Mouse (Mus musculus): ENCODE results near the gene Mex3b. TPM values are rescaled to one million over a fixed set of nuclear protein-coding genes. Genes with fewer than 3 reads are reported as not detected.

Mex3b gene
- polyA plus RNA-seq, 1 experiment from 2014 or later: 35.0 TPM

DNA sequence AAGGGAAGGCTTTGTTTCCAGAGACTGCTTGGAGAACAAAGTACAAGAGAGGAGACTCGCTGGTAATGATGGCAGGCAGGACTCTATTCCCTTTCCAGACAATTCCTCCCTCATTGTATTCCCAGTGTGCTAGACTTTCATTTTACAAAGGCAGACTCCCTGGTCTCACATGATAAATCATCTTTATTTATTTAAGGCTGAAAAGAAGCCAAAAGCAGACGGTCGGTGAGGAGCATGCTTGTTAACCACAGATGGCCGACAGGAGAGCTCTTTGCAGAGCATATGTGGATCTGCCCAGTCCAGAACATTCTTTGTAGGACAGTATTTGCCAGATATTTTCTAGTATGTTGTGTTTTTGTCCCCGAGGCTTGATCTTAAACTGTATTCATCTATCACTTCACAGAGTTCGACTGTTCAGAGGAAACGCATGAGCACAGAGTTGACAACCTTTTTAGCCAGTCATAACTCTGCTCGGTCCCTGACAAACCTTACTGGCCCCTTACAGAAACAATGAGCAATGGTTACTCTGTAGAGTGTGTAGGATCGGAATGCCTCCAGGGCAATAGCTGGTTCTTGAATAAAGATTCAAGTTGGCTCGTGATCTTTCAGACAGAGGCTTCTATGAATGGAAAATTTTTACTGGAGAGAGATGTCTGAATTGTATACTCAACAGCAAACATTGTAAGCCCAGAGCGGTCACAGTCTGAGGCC lies 28.0 kb upstream of the Mex3b start:
- H3K9ac ChIP-seq: no peak overlapping the region
- no peaks in the 10 kb centered on the region for H3K9me3 ChIP-seq (ENCODE audit: control insufficient read depth, low read length)
- no peak for DNase-seq (ENCODE audit: low spot score)
- WGBS: 53% methylated on average over 11 of the region's 11 CpGs
- no peak for ATAC-seq (ENCODE audit: low FRiP score)
- H3K4me2 ChIP-seq (replicated peaks): no peak overlapping the region
- H3K27ac ChIP-seq: no peak overlapping the region
- H3K4me3 ChIP-seq (replicated peaks; ENCODE audit: low read length): no peak overlapping the region
- no peaks in the 10 kb centered on the region for H3K27me3 ChIP-seq (ENCODE audit: control insufficient read depth, insufficient read depth, low read length)
- no peaks in the 10 kb centered on the region; the same call in 1 of the 2 replicates for H3K4me1 ChIP-seq (replicated peaks; ENCODE audit: control insufficient read depth, insufficient read depth, low read length)
- no peaks in the 10 kb centered on the region for H3K36me3 ChIP-seq (replicated peaks; ENCODE audit: control insufficient read depth, insufficient read depth)

GRCm38 (mm10) chr7:82842222-82842920 lies 24.8 kb upstream of the Mex3b start:
- Histone ChIP-seq H3K9ac (no peak overlapping the region), H3K4me2 (replicated peaks) (no peak overlapping the region), H3K4me1 (replicated peaks; ENCODE audit: control insufficient read depth, insufficient read depth, low read length) (no peaks in the 10 kb centered on the region; the same call in 1 of the 2 replicates), H3K27me3 (ENCODE audit: control insufficient read depth, insufficient read depth, low read length) (no peaks in the 10 kb centered on the region), H3K9me3 (ENCODE audit: control insufficient read depth, low read length) (no peaks in the 10 kb centered on the region), H3K4me3 (replicated peaks; ENCODE audit: low read length) (no peak overlapping the region), H3K27ac (no peak overlapping the region), H3K36me3 (replicated peaks; ENCODE audit: control insufficient read depth, insufficient read depth) (no peaks in the 10 kb centered on the region)
- WGBS: 27% methylated on average over 10 of the region's 10 CpGs
- ATAC-seq (ENCODE audit: low FRiP score) (no peak), DNase-seq (ENCODE audit: low spot score) (no peak)

GRCm38 (mm10) chr7:82850756-82851155 lies 16.4 kb upstream of the Mex3b start:
- DNase-seq (ENCODE audit: low spot score): no peak
- Histone ChIP-seq H3K27ac (no peak overlapping the region), H3K4me3 (replicated peaks; ENCODE audit: low read length) (no peak overlapping the region), H3K4me1 (replicated peaks; ENCODE audit: control insufficient read depth, insufficient read depth, low read length) (peaks cover 8% of the 10 kb centered on the region), H3K27me3 (ENCODE audit: control insufficient read depth, insufficient read depth, low read length) (no peaks in the 10 kb centered on the region), H3K36me3 (replicated peaks; ENCODE audit: control insufficient read depth, insufficient read depth) (no peaks in the 10 kb centered on the region), H3K9me3 (ENCODE audit: control insufficient read depth, low read length) (no peaks in the 10 kb centered on the region), H3K4me2 (replicated peaks) (no peak overlapping the region), H3K9ac (no peak overlapping the region)
- no peak for ATAC-seq (ENCODE audit: low FRiP score)
- WGBS: 92% methylated on average over 3 of the region's 3 CpGs

DNA sequence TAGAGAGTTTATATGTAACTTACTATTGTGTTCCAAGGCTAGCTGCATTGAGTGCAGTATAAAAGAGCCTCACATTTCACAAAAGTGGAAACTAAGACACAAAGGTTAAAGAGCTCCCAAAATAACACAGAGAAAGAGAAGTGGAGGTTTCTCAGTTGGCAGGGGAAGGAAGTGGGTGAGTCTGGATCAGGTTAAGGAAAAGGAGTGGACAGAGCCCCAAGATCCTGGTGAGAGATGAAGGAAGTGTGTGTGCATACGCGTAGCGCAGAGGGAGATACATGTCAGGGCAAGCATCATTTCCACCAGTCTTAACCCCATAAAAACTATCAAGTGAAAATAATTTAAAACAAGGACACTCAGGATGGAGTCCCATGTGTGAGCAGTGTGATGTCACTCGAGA lies 15.5 kb upstream of the Mex3b start:
- ATAC-seq (ENCODE audit: low FRiP score): no peak
- Histone ChIP-seq H3K4me1 (replicated peaks; ENCODE audit: control insufficient read depth, insufficient read depth, low read length) (peaks cover 8% of the 10 kb centered on the region), H3K9me3 (ENCODE audit: control insufficient read depth, low read length) (no peaks in the 10 kb centered on the region), H3K27ac (no peak overlapping the region), H3K4me3 (replicated peaks; ENCODE audit: low read length) (no peak overlapping the region), H3K9ac (no peak overlapping the region), H3K4me2 (replicated peaks) (no peak overlapping the region), H3K27me3 (ENCODE audit: control insufficient read depth, insufficient read depth, low read length) (no peaks in the 10 kb centered on the region), H3K36me3 (replicated peaks; ENCODE audit: control insufficient read depth, insufficient read depth) (no peaks in the 10 kb centered on the region)
- DNase-seq (ENCODE audit: low spot score): no peak
- 93% methylated on average over 4 of the region's 4 CpGs for WGBS

DNA sequence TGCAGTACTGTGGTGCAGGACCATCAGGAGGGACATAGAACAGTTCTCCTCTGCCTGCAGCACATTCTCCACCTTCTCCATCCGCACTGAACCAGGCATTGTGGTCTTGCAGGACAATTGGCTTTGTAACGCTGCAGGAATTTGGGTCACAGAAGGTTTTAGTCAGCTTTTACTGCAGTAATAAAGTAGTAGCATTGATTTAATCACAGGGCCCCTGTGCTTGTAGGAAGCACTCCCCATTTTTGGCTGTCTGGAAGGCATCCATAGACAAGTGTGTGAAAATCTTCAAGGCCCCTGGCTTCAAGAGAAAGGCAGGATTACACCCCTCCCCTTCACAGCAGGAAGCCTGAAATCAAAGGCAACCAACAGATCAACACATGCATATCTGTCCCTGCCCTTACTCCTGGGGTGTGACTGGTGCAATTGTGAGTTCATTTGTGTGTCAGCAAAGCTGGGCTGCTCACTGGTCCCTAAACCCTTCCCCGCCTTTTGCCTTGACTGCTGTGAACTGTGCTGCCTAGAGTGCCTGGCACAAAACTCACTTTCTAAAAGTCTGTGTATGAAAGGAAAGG lies 12.9 kb upstream of the Mex3b start:
- 30% methylated on average over 3 of the region's 3 CpGs for WGBS
- Histone ChIP-seq H3K4me3 (replicated peaks; ENCODE audit: low read length) (no peak overlapping the region), H3K9ac (no peak overlapping the region), H3K27ac (no peak overlapping the region), H3K4me1 (replicated peaks; ENCODE audit: control insufficient read depth, insufficient read depth, low read length) (peaks cover 8% of the 10 kb centered on the region), H3K4me2 (replicated peaks) (no peak overlapping the region), H3K27me3 (ENCODE audit: control insufficient read depth, insufficient read depth, low read length) (no peaks in the 10 kb centered on the region), H3K36me3 (replicated peaks; ENCODE audit: control insufficient read depth, insufficient read depth) (no peaks in the 10 kb centered on the region), H3K9me3 (ENCODE audit: control insufficient read depth, low read length) (no peaks in the 10 kb centered on the region)
- DNase-seq (ENCODE audit: low spot score) (no peak), ATAC-seq (ENCODE audit: low FRiP score) (no peak)

GRCm38 (mm10) chr7:82858611-82859010 lies 8.5 kb upstream of the Mex3b start:
- WGBS: 45% methylated on average over 4 of the region's 4 CpGs
- Histone ChIP-seq H3K4me1 (replicated peaks; ENCODE audit: control insufficient read depth, insufficient read depth, low read length) (peaks cover 13% of the 10 kb centered on the region), H3K4me3 (replicated peaks; ENCODE audit: low read length) (no peak overlapping the region), H3K27ac (no peak overlapping the region), H3K4me2 (replicated peaks) (no peak overlapping the region), H3K27me3 (ENCODE audit: control insufficient read depth, insufficient read depth, low read length) (no peaks in the 10 kb centered on the region), H3K36me3 (replicated peaks; ENCODE audit: control insufficient read depth, insufficient read depth) (no peaks in the 10 kb centered on the region), H3K9ac (no peak overlapping the region), H3K9me3 (ENCODE audit: control insufficient read depth, low read length) (no peaks in the 10 kb centered on the region)
- DNase-seq (ENCODE audit: low spot score): no peak
- no peak for ATAC-seq (ENCODE audit: low FRiP score)

DNA sequence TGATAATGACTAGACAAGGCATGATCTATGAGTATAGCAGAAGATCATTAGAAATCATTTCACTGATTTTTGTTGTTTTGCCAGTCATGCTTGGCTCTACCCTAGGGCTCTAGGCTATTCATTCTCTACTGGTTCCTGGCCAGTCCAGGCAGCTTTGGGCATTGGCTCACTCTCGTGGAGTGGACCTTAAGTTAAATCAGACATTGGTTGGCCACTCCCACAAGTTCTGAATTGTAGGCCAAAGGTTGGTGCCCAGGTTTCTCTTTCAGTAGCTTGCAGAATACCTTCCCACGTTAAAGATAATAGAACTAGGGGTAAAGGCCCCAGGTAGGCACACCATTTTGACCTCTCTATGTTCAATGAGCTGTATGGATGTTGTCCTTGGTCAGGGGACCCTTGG lies 6.5 kb upstream of the Mex3b start:
- Histone ChIP-seq H3K9ac (no peak overlapping the region), H3K27ac (no peak overlapping the region), H3K4me1 (replicated peaks; ENCODE audit: control insufficient read depth, insufficient read depth, low read length) (peaks cover 19% of the 10 kb centered on the region; the same call in 1 of the 2 replicates), H3K9me3 (ENCODE audit: control insufficient read depth, low read length) (no peaks in the 10 kb centered on the region), H3K4me2 (replicated peaks) (no peak overlapping the region), H3K4me3 (replicated peaks; ENCODE audit: low read length) (no peak overlapping the region), H3K27me3 (ENCODE audit: control insufficient read depth, insufficient read depth, low read length) (no peaks in the 10 kb centered on the region), H3K36me3 (replicated peaks; ENCODE audit: control insufficient read depth, insufficient read depth) (no peaks in the 10 kb centered on the region)
- ATAC-seq (ENCODE audit: low FRiP score) (no peak), DNase-seq (ENCODE audit: low spot score) (no peak)
- 81% methylated on average over 2 of the region's 2 CpGs for WGBS

DNA sequence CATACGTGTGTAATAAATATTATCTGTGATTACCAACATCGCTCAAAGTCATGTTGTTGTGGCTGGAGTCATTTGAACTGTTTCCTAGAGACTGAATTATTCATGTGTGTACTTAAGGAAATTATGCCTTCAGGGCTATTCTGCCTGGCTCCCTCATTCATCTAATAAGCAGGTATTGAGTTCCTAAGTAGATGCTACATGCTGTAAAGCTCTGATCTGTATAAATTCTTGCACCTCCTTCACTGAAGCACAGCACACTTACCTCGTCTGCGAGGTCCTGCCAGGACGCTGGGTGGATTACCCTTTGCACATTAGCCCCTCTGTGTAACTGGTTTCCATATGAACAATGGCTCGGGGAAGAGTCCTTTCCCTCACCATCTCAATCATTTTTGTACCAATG lies 3.8 kb upstream of the Mex3b start:
- H3K4me3 ChIP-seq (replicated peaks; ENCODE audit: low read length): no peak overlapping the region
- H3K4me1 ChIP-seq (replicated peaks; ENCODE audit: control insufficient read depth, insufficient read depth, low read length): peaks cover 19% of the 10 kb centered on the region; the same call in 1 of the 2 replicates
- H3K27me3 ChIP-seq (ENCODE audit: control insufficient read depth, insufficient read depth, low read length): no peaks in the 10 kb centered on the region
- no peaks in the 10 kb centered on the region for H3K36me3 ChIP-seq (replicated peaks; ENCODE audit: control insufficient read depth, insufficient read depth)
- 32% methylated on average over 6 of the region's 6 CpGs for WGBS
- no peak overlapping the region for H3K4me2 ChIP-seq (replicated peaks)
- peak overlapping the region; percentile 100; the same call in 1 of the 2 replicates for H3K9ac ChIP-seq
- no peaks in the 10 kb centered on the region for H3K9me3 ChIP-seq (ENCODE audit: control insufficient read depth, low read length)
- DNase-seq (ENCODE audit: low spot score) (no peak), ATAC-seq (ENCODE audit: low FRiP score) (no peak)
- H3K27ac ChIP-seq: peak overlapping the region; percentile 100

DNA sequence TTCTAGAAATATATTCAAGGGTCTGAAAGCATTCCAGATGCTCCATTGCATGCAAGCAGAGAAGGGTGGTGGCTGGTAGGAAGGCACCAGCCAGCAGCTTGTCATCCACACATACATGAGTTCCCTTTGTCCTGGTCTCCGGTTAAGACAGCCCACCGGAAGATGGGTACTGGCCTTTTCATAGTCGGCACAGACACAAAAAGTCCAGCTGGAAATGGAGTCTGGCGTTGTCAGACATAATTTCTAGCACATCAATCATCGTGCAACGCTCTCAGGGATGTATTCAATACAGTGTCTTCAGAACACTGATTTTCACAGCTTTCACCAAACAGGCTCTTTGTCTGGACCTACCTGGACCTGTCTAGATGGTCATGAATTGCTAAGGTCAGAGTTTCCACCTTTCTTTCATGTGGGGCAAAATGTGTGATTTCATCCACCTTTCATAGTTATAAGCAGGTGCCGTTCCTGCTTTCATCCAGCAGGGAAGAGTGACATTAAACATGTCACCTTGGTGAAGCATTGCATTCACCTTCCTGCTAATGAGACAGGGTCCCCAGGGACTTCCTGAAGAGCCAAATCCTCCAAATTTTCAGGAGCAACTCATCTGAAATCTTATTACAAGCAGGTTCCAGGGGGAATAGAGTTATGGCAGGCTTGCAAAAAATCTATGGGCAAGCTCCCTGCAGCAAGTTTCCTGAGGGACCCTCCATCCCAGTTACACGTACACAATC lies 2.7 kb upstream of the Mex3b start:
- H3K27me3 ChIP-seq (ENCODE audit: control insufficient read depth, insufficient read depth, low read length): no peaks in the 10 kb centered on the region
- H3K4me3 ChIP-seq (replicated peaks; ENCODE audit: low read length): peak overlapping the region; percentile 97
- DNase-seq (ENCODE audit: low spot score): peak; percentile 69
- whole genome bisulfite sequencing: 18% methylated on average over 8 of the region's 8 CpGs
- peaks cover 7% of the 10 kb centered on the region for H3K36me3 ChIP-seq (replicated peaks; ENCODE audit: control insufficient read depth, insufficient read depth)
- peaks cover 19% of the 10 kb centered on the region; the same call in 1 of the 2 replicates for H3K4me1 ChIP-seq (replicated peaks; ENCODE audit: control insufficient read depth, insufficient read depth, low read length)
- peak overlapping the region; percentile 100 for H3K27ac ChIP-seq
- peak overlapping the region; percentile 100 for H3K9ac ChIP-seq
- no peak for ATAC-seq (ENCODE audit: low FRiP score)
- H3K9me3 ChIP-seq (ENCODE audit: control insufficient read depth, low read length): no peaks in the 10 kb centered on the region
- peak overlapping the region; percentile 99 for H3K4me2 ChIP-seq (replicated peaks)
